In genomic region chr4:132513395-132514273, GRCm38 (mm10) we compare ENCODE assay signal across 9 mouse cellular contexts. TPM values are rescaled to one million over a fixed set of nuclear protein-coding genes. Genes with fewer than 3 reads are reported as not detected.
DNase-seq lines count a peak whose midpoint lies in the region; ATAC-seq lines count a peak whose summit lies in the region.
"Had no signal": no experiment of that assay in that cellular context is flagged by ENCODE, and none has a peak within 500 bp of the region (broad histone marks: within the 10 kb centered on the region; RNA-seq: fewer than 3 reads in every experiment).

No protein-coding gene starts in this region.

- no peaks in the 10 kb centered on the region for H3K27me3 ChIP-seq in neural tube, embryonic 12.5 days (replicated peaks)
- no peaks in the 10 kb centered on the region for H3K27me3 ChIP-seq in limb, embryonic 13.5 days
- H3K27me3 ChIP-seq in stomach, embryonic 16.5 days (ENCODE audit: control insufficient read depth, insufficient read depth, low read length), result no peaks in the 10 kb centered on the region
- H3K27me3 ChIP-seq: Patski had no signal

- no peak for ATAC-seq in neural tube, embryonic 12.5 days (ENCODE audit: low FRiP score, low read depth)
- ATAC-seq in limb, embryonic 13.5 days (ENCODE audit: low FRiP score, low read depth), result no peak
- ATAC-seq in stomach, embryonic 16.5 days (ENCODE audit: insufficient read depth, low FRiP score), result no peak
- ATAC-seq: Patski had no signal

- H3K9me3 ChIP-seq in neural tube, embryonic 12.5 days, result no peaks in the 10 kb centered on the region
- H3K9me3 ChIP-seq in limb, embryonic 13.5 days, result no peaks in the 10 kb centered on the region
- H3K9me3 ChIP-seq in stomach, embryonic 16.5 days (replicated peaks; ENCODE audit: control insufficient read depth, low read length), result no peaks in the 10 kb centered on the region

- no peak overlapping the region for H3K4me3 ChIP-seq in neural tube, embryonic 12.5 days
- no peak overlapping the region for H3K4me3 ChIP-seq in limb, embryonic 13.5 days
- no peak overlapping the region for H3K4me3 ChIP-seq in stomach, embryonic 16.5 days (replicated peaks; ENCODE audit: low read length)

- peak; percentile 46 for DNase-seq in cerebellum, adult 9-11 months
- no peak for DNase-seq in cerebellum, adult 8-10 months
- DNase-seq in neural tube, embryonic 10.5 days (ENCODE audit: extremely low spot score, low spot score), result no peak
- no peak for DNase-seq in layer of hippocampus, postnatal 14 days (ENCODE audit: low spot score in 2 of 2)
- no peak for DNase-seq in layer of hippocampus, adult 8-10 months (ENCODE audit: low spot score in 2 of 2)

- H3K4me1 ChIP-seq in neural tube, embryonic 12.5 days, result peaks cover 6% of the 10 kb centered on the region
- H3K4me1 ChIP-seq in limb, embryonic 13.5 days, result peaks cover 14% of the 10 kb centered on the region
- H3K4me1 ChIP-seq in stomach, embryonic 16.5 days (ENCODE audit: control insufficient read depth, insufficient read depth, low read length), result 0 out of 2 replicates have a peak, but pooled peaks cover 9% of the 10 kb centered on the region

- no peak overlapping the region for H3K9ac ChIP-seq in neural tube, embryonic 12.5 days
- H3K9ac ChIP-seq in limb, embryonic 13.5 days, result no peak overlapping the region; the same call in 1 of the 2 replicates
- H3K9ac ChIP-seq in stomach, embryonic 16.5 days (ENCODE audit: low read length), result no peak overlapping the region

- no peaks in the 10 kb centered on the region for H3K36me3 ChIP-seq in neural tube, embryonic 12.5 days
- no peaks in the 10 kb centered on the region for H3K36me3 ChIP-seq in limb, embryonic 13.5 days
- H3K36me3 ChIP-seq in stomach, embryonic 16.5 days (ENCODE audit: control insufficient read depth, insufficient read depth, low read length), result no peaks in the 10 kb centered on the region

- WGBS in neural tube, embryonic 12.5 days, result 34% methylated on average over 14 of the region's 14 CpGs
- 36% methylated on average over 14 of the region's 14 CpGs for WGBS in limb, embryonic 13.5 days
- 38% methylated on average over 14 of the region's 14 CpGs for WGBS in stomach, embryonic 16.5 days

- H3K27ac ChIP-seq in neural tube, embryonic 12.5 days, result no peak overlapping the region
- no peak overlapping the region for H3K27ac ChIP-seq in limb, embryonic 13.5 days
- H3K27ac ChIP-seq in stomach, embryonic 16.5 days (ENCODE audit: low read length), result no peak overlapping the region

- H3K4me2 ChIP-seq in neural tube, embryonic 12.5 days (replicated peaks), result 0 out of 2 replicates have a peak overlapping the region, but pooled peaks have one; percentile 4
- H3K4me2 ChIP-seq in limb, embryonic 13.5 days (replicated peaks), result peak overlapping the region; percentile 91; the same call in 1 of the 2 replicates
- H3K4me2 ChIP-seq in stomach, embryonic 16.5 days (ENCODE audit: low read depth, low read length), result peak overlapping the region; percentile 96; the same call in 1 of the 2 replicates

RNA-seq across cellular contexts. Expression of gene Sesn2, which starts 3.3 kb away (rescaled TPM):
- polyA plus RNA-seq in neural tube, embryonic 12.5 days (2016; fragmentation: Nextera tagmentation; extraction: Ambion mirVana), result 10.2 and 10.3 TPM in 2 replicates
- 8.1 and 9.2 TPM in 2 replicates for polyA plus RNA-seq in limb, embryonic 13.5 days (2015; fragmentation: Nextera tagmentation; extraction: Ambion mirVana)
- polyA plus RNA-seq in stomach, embryonic 16.5 days (2015; fragmentation: Nextera tagmentation; extraction: Ambion mirVana), result 12.4 and 13.7 TPM in 2 replicates
- 10 to 100 TPM; 14.3 to 17.9 TPM for total RNA-seq in layer of hippocampus, postnatal 14 days (2021)
- 10 to 100 TPM; 13.1 to 14.5 (median 14.4) TPM for total RNA-seq in layer of hippocampus, adult 8-10 months (2022)

RNA-seq across cellular contexts. Expression of gene Atpif1, which starts 19.8 kb away (rescaled TPM):
- polyA plus RNA-seq in neural tube, embryonic 12.5 days (2016; fragmentation: Nextera tagmentation; extraction: Ambion mirVana), result 1,288 and 1,313 TPM in 2 replicates
- 936 and 950 TPM in 2 replicates for polyA plus RNA-seq in limb, embryonic 13.5 days (2015; fragmentation: Nextera tagmentation; extraction: Ambion mirVana)
- 1,031 and 1,078 TPM in 2 replicates for polyA plus RNA-seq in stomach, embryonic 16.5 days (2015; fragmentation: Nextera tagmentation; extraction: Ambion mirVana)
- total RNA-seq in layer of hippocampus, postnatal 14 days (2021), result 100 to 1,000 TPM; 584 to 591 TPM
- total RNA-seq in layer of hippocampus, adult 8-10 months (2022), result 100 to 1,000 TPM; 313 to 407 (median 357) TPM

RNA-seq across cellular contexts. Expression of gene Dnajc8, which starts 21.7 kb away (rescaled TPM):
- polyA plus RNA-seq in neural tube, embryonic 12.5 days (2016; fragmentation: Nextera tagmentation; extraction: Ambion mirVana), result 167 and 191 TPM in 2 replicates
- 169 and 172 TPM in 2 replicates for polyA plus RNA-seq in limb, embryonic 13.5 days (2015; fragmentation: Nextera tagmentation; extraction: Ambion mirVana)
- polyA plus RNA-seq in stomach, embryonic 16.5 days (2015; fragmentation: Nextera tagmentation; extraction: Ambion mirVana), result 138 and 149 TPM in 2 replicates
- total RNA-seq in layer of hippocampus, postnatal 14 days (2021), result 10 to 100 TPM; 83.2 to 84.5 TPM
- total RNA-seq in layer of hippocampus, adult 8-10 months (2022), result 100 to 1,000 TPM in 2 of 4 experiments, 10 to 100 TPM in 2; 88.8 to 104 (median 94.6) TPM

RNA-seq across cellular contexts. Expression of gene Med18, which starts 49.9 kb away (rescaled TPM):
- 18.8 and 24.2 TPM in 2 replicates for polyA plus RNA-seq in neural tube, embryonic 12.5 days (2016; fragmentation: Nextera tagmentation; extraction: Ambion mirVana)
- polyA plus RNA-seq in limb, embryonic 13.5 days (2015; fragmentation: Nextera tagmentation; extraction: Ambion mirVana), result 28.3 and 32.1 TPM in 2 replicates
- 19.5 and 20.0 TPM in 2 replicates for polyA plus RNA-seq in stomach, embryonic 16.5 days (2015; fragmentation: Nextera tagmentation; extraction: Ambion mirVana)
- 1 to 10 TPM; 6.6 to 7.9 TPM for total RNA-seq in layer of hippocampus, postnatal 14 days (2021)
- 10 to 100 TPM in 1 of 4 experiments, 1 to 10 TPM in 3; 8.3 to 10.3 (median 9.2) TPM for total RNA-seq in layer of hippocampus, adult 8-10 months (2022)

RNA-seq across cellular contexts. Expression of gene Ptafr, which starts 50.2 kb away (rescaled TPM):
- polyA plus RNA-seq in neural tube, embryonic 12.5 days (2016; fragmentation: Nextera tagmentation; extraction: Ambion mirVana), result 0.64 and 0.66 TPM in 2 replicates
- polyA plus RNA-seq in limb, embryonic 13.5 days (2015; fragmentation: Nextera tagmentation; extraction: Ambion mirVana), result 0.50 and 0.63 TPM in 2 replicates
- polyA plus RNA-seq in stomach, embryonic 16.5 days (2015; fragmentation: Nextera tagmentation; extraction: Ambion mirVana), result 1.0 and 1.2 TPM in 2 replicates
- 1 to 10 TPM; 1.4 TPM for total RNA-seq in layer of hippocampus, postnatal 14 days (2021)
- 1 to 10 TPM; 1.1 to 3.8 (median 2.5) TPM for total RNA-seq in layer of hippocampus, adult 8-10 months (2022)
- polyA plus RNA-seq: Patski had no signal

Comparison
In these comparisons a context has a peak if more than half of its experiments do, and no peak if none do; other contexts are left out.
1. H3K4me2 ChIP-seq: peak in every context shown above with its lines; median percentile 96 in stomach, embryonic 16.5 days; 91 in limb, embryonic 13.5 days; 4 in neural tube, embryonic 12.5 days.